Mouse (Mus musculus) limb, embryonic 14.5 days (tissue): ENCODE data around the gene Zfp330. TPM values are rescaled to one million over a fixed set of nuclear protein-coding genes. Genes with fewer than 3 reads are reported as not detected.
A peak's percentile ranks its signal among the peaks of the same experiment; 100 is the strongest.

Source experiments
- ATAC-seq: fragments of 200-750 bp; cut with Nextera tagmentation; 2 replicates; pipeline ENCODE4 v1.8.0; 2017; ENCODE audit warnings: low read depth, moderate number of reproducible peaks, moderate TSS enrichment; ENCODE audit not compliant: low FRiP score
- DNase-seq: peaks from one replicate; pipeline ENCODE4 v3.0.0-alpha.2; 2015; ENCODE audit warnings: low spot score
- H3K27ac ChIP-seq: fragments of 300-500 bp; sonication (generic); replicated peaks from 2 replicates; pipeline ENCODE4 v1.5.1; 2014; ENCODE audit warnings: low read depth, mild to moderate bottlenecking, low read length, moderate library complexity, mixed read lengths
- H3K27me3 ChIP-seq: fragments of 300-500 bp; sonication (generic); 2 replicates; pipeline ENCODE4 v1.6.1; 2014; ENCODE audit warnings: low read length, mixed read lengths; ENCODE audit not compliant: control insufficient read depth, insufficient read depth
- H3K36me3 ChIP-seq: fragments of 300-500 bp; sonication (generic); 2 replicates; pipeline ENCODE4 v1.6.1; 2014; ENCODE audit warnings: mild to moderate bottlenecking, low read length, moderate library complexity, mixed read lengths; ENCODE audit not compliant: control insufficient read depth, insufficient read depth
- H3K4me1 ChIP-seq: fragments of 300-500 bp; sonication (generic); 2 replicates; pipeline ENCODE4 v1.6.1; 2014; ENCODE audit warnings: antibody characterized with exemption, low read length, mixed read lengths; ENCODE audit not compliant: control insufficient read depth, insufficient read depth
- H3K4me2 ChIP-seq: fragments of 300-500 bp; sonication (generic); replicated peaks from 2 replicates; pipeline ENCODE4 v1.6.1; 2014; ENCODE audit warnings: low read depth, mild to moderate bottlenecking, low read length, moderate library complexity; ENCODE audit not compliant: severe bottlenecking
- H3K4me3 ChIP-seq: fragments of 300-500 bp; sonication (generic); replicated peaks from 2 replicates; pipeline ENCODE4 v1.5.1; 2014; ENCODE audit warnings: low read length
- H3K9ac ChIP-seq: fragments of 300-500 bp; sonication (generic); 2 replicates; pipeline ENCODE4 v1.6.1; 2014; ENCODE audit warnings: mild to moderate bottlenecking, low read depth, low read length, moderate library complexity; ENCODE audit not compliant: severe bottlenecking
- H3K9me3 ChIP-seq: fragments of 300-500 bp; sonication (generic); 2 replicates; pipeline ENCODE4 v1.6.1; 2016; ENCODE audit warnings: low read length; ENCODE audit not compliant: control insufficient read depth
- POLR2A ChIP-seq: fragments of 200-500 bp; IDR thresholded peaks from 2 replicates; pipeline ENCODE4 v1.8.0; 2012; ENCODE audit warnings: inconsistent platforms, mild to moderate bottlenecking, moderate library complexity, borderline replicate concordance; ENCODE audit not compliant: insufficient read depth, insufficient read length; ENCODE audit errors: extremely low read depth
- WGBS: fragments of 180-500 bp; shearing (Covaris S2); extraction: QIAGEN DNeasy Blood & Tissue Kit; methylation state at CpG from one replicate; pipeline ENCODE4 v1.1.7; 2014; 5-methylcytosine and 5-hydroxymethylcytosine counted together
- polyA plus RNA-seq, 2 experiments: library from polyadenylated mRNA; depleted of rRNA in 1 of 2; stranded (reverse) in 1 of 2; unstranded in 1 of 2; fragments of >200 nt; fragmentation: Nextera tagmentation in 1 of 2; extraction: Ambion mirVana in 1 of 2; gene quantifications; 2 replicates each; pipeline versions ENCODE4 v1.2.1 to v1.2.3; 2012 to 2014

Zfp330 gene
- polyA plus RNA-seq, 2 experiments = 69.1 to 70.8 TPM

DNA sequence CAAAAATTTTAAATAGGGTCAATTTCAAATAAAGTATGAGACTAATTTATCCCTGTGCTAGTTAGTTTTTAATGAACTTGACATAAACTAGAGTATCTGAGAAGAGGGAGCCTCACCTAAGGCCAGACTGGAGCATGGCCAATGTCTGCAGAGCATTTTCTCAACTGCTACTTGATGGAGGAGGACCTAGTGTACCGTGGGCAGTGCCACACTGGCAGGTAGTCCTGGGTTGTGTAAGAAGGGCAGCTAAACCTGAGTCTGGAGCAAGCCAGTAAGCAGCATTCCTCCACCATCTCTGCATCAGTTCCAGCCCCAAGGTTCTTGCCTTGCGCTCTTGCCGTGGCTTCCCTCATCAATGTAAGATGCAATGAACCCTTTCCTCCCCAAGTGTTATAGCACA is 3.1 kb downstream of the Zfp330 start:
- no peak overlapping the region for H3K27ac ChIP-seq
- peaks cover 12% of the 10 kb centered on the region for H3K4me1 ChIP-seq
- no peak for DNase-seq
- H3K27me3 ChIP-seq = no peaks in the 10 kb centered on the region
- no peak for TF ChIP-seq POLR2A
- H3K9me3 ChIP-seq = no peaks in the 10 kb centered on the region
- no peak overlapping the region for H3K4me2 ChIP-seq
- no peak overlapping the region for H3K9ac ChIP-seq
- H3K4me3 ChIP-seq = no peak overlapping the region
- H3K36me3 ChIP-seq = peaks cover 60% of the 10 kb centered on the region
- 91% methylated on average over 3 of the region's 3 CpGs for WGBS
- ATAC-seq = no peak

DNA sequence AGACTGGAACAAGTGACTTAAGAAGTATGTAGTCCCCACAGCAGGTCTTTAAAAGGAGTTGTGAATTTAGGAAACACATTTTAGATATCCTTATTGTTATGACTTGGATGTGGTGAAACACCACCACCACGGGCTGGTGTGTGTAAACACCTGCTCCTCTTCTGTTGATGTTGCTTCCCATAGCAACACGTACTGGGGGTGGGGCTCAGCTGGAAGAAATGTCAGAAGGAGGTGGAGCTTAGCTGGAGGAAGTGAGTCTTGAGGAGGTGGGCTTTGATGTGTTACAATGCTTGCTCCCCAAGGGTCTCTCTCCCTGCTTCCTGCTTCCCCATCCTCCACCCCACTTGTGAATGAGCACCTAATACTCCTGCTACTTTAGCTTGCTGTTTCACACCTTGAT is 14.9 kb downstream of the Zfp330 start:
- Histone ChIP-seq H3K4me1 (no peaks in the 10 kb centered on the region), H3K27me3 (no peaks in the 10 kb centered on the region), H3K9me3 (no peaks in the 10 kb centered on the region), H3K9ac (no peak overlapping the region), H3K27ac (no peak overlapping the region), H3K4me3 (no peak overlapping the region), H3K36me3 (peaks cover 18% of the 10 kb centered on the region), H3K4me2 (no peak overlapping the region)
- whole genome bisulfite sequencing = 33% methylated on average over 2 of the region's 2 CpGs
- DNase-seq (no peak), ATAC-seq (no peak)
- TF ChIP-seq POLR2A = no peak

DNA sequence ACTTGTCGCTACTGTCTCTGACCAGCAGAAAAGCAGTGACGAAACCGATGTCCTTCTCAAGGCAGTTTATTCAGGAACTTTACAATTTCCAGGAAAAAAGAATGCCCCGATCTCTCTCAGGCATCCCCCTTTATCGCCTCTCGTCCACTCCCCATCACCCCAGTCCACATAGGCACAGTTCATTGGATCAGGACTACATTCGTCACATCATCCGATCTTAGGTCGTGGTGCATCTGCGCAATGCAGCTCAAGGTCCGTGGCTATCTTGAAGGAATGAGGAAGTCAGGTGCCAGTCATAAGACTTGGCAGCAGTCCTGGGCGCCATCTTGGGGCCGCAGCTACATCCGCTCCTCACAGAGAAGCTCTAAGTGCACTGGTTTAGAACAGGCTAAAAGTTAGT is 19.0 kb downstream of the Zfp330 start:
- Histone ChIP-seq H3K27me3 (no peaks in the 10 kb centered on the region), H3K9ac (no peak overlapping the region), H3K9me3 (no peaks in the 10 kb centered on the region), H3K4me3 (no peak overlapping the region), H3K4me1 (no peaks in the 10 kb centered on the region), H3K27ac (no peak overlapping the region), H3K36me3 (no peaks in the 10 kb centered on the region), H3K4me2 (no peak overlapping the region)
- ATAC-seq (no peak), DNase-seq (no peak)
- 95% methylated on average over 14 of the region's 14 CpGs for WGBS
- no peak for TF ChIP-seq POLR2A

DNA sequence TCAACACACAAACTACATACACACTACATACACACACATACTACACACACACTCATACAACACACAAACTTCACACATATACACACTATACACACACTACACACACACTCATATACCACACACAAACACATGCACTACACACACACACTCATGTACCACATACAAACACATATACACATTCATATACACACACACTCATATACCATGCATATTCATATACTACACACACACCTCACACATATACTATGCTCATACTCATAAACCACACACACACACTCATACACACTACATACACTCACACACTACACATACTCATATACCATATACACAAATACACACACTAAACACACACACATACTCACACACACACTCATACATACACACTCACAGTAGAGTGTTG is 27.3 kb downstream of the Zfp330 start:
- no peak overlapping the region for H3K9ac ChIP-seq
- no peaks in the 10 kb centered on the region for H3K4me1 ChIP-seq
- ATAC-seq (no peak), DNase-seq (no peak)
- H3K27ac ChIP-seq = no peak overlapping the region
- H3K9me3 ChIP-seq = no peaks in the 10 kb centered on the region
- no peak overlapping the region for H3K4me3 ChIP-seq
- H3K36me3 ChIP-seq = no peaks in the 10 kb centered on the region
- TF ChIP-seq POLR2A = no peak
- no peak overlapping the region for H3K4me2 ChIP-seq
- H3K27me3 ChIP-seq = no peaks in the 10 kb centered on the region

DNA sequence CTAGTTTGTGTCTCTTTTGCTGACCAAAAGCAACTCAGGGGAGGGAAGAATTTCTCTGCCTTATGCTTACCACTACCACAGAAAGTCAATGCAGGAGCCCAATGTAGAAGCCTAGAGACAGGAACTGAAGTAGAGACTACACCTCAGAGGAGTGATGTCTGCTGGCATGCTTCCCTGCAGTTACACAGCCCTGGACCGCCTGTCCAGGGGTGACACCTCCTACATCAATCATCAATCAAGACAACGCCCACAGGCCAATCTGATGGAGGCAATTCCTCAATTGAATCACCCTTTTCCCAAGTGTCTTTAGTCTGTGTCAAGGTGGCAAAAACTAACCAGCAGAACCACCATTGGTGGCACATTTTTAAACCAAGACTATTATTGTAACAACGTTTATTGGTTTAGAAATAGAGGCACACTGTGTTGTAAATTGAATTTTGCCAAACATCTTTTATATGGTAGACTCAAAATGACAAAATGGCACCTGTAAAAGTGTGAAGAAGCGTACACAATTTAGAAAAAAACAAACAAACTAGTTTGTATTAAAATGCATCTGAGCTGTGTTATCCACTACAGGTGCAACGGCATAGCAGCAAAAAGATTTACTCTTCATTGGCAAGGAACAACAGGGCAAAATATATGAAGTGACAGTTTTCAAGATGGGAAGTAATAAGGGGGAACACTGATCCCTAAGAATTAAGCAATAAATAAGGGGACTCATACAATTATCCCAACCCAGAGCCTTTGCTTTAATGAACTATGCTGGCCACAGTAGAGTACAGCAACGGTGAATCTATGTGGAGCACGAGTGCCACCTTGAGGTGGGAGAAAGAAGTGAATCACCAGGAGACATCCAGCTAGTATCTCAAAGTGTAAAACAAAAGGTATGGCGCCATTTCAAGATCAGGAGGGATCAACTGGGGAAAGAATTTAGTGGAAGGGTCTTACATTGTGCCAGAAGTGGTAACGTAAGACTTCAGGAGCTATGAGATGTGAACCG is 29.8 kb downstream of the Zfp330 start:
- no peak for TF ChIP-seq POLR2A
- H3K27ac ChIP-seq = no peak overlapping the region
- no peaks in the 10 kb centered on the region for H3K27me3 ChIP-seq
- no peaks in the 10 kb centered on the region for H3K9me3 ChIP-seq
- no peak overlapping the region for H3K9ac ChIP-seq
- 45% methylated on average over 10 of the region's 10 CpGs for WGBS
- no peak overlapping the region for H3K4me2 ChIP-seq
- H3K36me3 ChIP-seq = no peaks in the 10 kb centered on the region
- no peaks in the 10 kb centered on the region for H3K4me1 ChIP-seq
- no peak overlapping the region for H3K4me3 ChIP-seq
- DNase-seq (peak; percentile 78), ATAC-seq (peak; percentile 57; the same call in 1 of the 2 replicates)

Other genes starting within 250 kb of the Zfp330 start
- 5.5 and 5.9 TPM in 2 replicates for gene Rnf150, start 89.2 kb upstream of the Zfp330 start, polyA plus RNA-seq (2012; rRNA removed)
- gene Rnf150, start 89.2 kb upstream of the Zfp330 start, polyA plus RNA-seq (2014; fragmentation: Nextera tagmentation; extraction: Ambion mirVana) = 1.5 and 1.9 TPM in 2 replicates